Mouse (Mus musculus): ENCODE results near the gene Mmp2.
"Not testable (repeated sequence)": the region's sequence is repeated elsewhere in the genome, so short reads cannot be mapped to it uniquely, and the experiment has no call there.

Gene Mmp2

DNA sequence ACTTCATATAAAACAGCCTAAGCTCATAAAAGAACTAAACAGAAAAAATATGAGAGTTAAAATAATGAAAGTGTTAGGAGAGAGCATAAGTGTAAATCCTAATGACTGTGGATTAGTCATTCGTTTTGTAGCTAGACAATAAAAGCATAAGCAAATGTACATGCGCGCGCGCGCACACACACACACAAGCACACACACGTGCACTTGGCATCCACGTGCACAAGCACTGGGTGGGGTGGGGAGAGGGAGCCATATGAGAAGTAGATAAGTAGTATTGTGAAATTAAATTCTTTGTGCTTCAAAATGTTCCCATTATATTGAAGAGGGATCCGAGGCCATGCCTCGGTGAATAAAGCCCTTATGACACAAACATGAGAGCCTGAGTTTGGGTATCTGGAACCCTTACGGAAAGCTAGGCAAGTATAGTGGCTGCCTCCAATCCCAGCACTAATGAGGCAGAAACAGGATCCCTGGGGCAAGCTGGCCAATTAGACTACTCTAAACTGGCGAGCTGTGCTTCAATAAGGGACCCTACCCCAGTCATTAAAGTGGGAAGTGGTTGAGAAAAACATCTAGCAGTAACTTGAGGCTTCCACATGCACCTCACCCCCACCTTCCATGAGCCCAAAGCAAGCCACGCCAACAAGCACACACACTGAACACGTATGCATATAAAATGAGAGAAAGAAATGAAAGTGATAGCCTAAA is 31.5 kb downstream of the Mmp2 start:
- Histone ChIP-seq H3K27me3 (ENCODE audit: insufficient read depth, low read length) (peaks cover 24% of the 10 kb centered on the region), H3K36me3 (ENCODE audit: insufficient read depth, low read length) (no peaks in the 10 kb centered on the region), H3K4me1 (replicated peaks; ENCODE audit: low read depth, low read length) (peaks cover 10% of the 10 kb centered on the region), H3K4me3 (replicated peaks; ENCODE audit: low read length) (no peak overlapping the region), H3K9me3 (ENCODE audit: low read length) (no peaks in the 10 kb centered on the region)
- TF ChIP-seq CTCF (conservative IDR thresholded peaks at IDR 0.05; ENCODE audit: low read length) (no peak), POU5F1 (IDR thresholded peaks at IDR 0.05; ENCODE audit: borderline replicate concordance, low read length) (no peak), NANOG (IDR thresholded peaks at IDR 0.05; ENCODE audit: borderline replicate concordance, low read length) (no peak)

DNA sequence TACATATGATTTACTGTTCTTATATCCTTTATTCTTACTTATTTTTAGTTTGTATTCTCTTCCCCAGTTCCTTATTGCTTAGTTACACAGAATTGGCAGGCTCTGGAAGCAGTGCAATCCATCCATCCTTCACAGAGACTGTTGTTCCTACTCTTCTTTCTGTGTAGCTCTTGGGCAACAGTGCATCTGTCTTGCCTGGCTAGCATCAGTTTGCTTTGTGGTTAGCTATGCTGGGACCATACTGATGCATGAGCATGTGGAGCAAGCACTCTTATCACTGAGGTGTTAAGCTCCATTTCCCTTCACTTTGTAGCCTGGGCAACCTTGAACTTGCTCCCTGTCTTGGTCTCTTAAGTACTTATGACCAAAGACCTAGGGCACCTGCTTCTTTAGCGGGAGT is 34.9 kb downstream of the Mmp2 start:
- H3K27me3 ChIP-seq (ENCODE audit: insufficient read depth, low read length) = no peaks in the 10 kb centered on the region
- no peak overlapping the region for H3K4me3 ChIP-seq (replicated peaks; ENCODE audit: low read length)
- no peaks in the 10 kb centered on the region for H3K36me3 ChIP-seq (ENCODE audit: insufficient read depth, low read length)
- no peaks in the 10 kb centered on the region for H3K9me3 ChIP-seq (ENCODE audit: low read length)
- H3K4me1 ChIP-seq (replicated peaks; ENCODE audit: low read depth, low read length) = no peaks in the 10 kb centered on the region
- TF ChIP-seq NANOG (IDR thresholded peaks at IDR 0.05; ENCODE audit: borderline replicate concordance, low read length) (no peak), CTCF (conservative IDR thresholded peaks at IDR 0.05; ENCODE audit: low read length) (no peak)

- TF ChIP-seq POU5F1 (IDR thresholded peaks at IDR 0.05; ENCODE audit: borderline replicate concordance, low read length) = no peak
- no peak for TF ChIP-seq NANOG (IDR thresholded peaks at IDR 0.05; ENCODE audit: borderline replicate concordance, low read length)
- no peak for TF ChIP-seq CTCF (conservative IDR thresholded peaks at IDR 0.05; ENCODE audit: low read length)
- Histone ChIP-seq H3K9me3 (ENCODE audit: low read length) (no peaks in the 10 kb centered on the region), H3K36me3 (ENCODE audit: insufficient read depth, low read length) (no peaks in the 10 kb centered on the region), H3K4me1 (replicated peaks; ENCODE audit: low read depth, low read length) (no peaks in the 10 kb centered on the region), H3K27me3 (ENCODE audit: insufficient read depth, low read length) (no peaks in the 10 kb centered on the region), H3K4me3 (replicated peaks; ENCODE audit: low read length) (no peak overlapping the region)
These were observed 43.2 kb downstream of the Mmp2 start for GRCm38 (mm10) chr8:92870281-92870680.

DNA sequence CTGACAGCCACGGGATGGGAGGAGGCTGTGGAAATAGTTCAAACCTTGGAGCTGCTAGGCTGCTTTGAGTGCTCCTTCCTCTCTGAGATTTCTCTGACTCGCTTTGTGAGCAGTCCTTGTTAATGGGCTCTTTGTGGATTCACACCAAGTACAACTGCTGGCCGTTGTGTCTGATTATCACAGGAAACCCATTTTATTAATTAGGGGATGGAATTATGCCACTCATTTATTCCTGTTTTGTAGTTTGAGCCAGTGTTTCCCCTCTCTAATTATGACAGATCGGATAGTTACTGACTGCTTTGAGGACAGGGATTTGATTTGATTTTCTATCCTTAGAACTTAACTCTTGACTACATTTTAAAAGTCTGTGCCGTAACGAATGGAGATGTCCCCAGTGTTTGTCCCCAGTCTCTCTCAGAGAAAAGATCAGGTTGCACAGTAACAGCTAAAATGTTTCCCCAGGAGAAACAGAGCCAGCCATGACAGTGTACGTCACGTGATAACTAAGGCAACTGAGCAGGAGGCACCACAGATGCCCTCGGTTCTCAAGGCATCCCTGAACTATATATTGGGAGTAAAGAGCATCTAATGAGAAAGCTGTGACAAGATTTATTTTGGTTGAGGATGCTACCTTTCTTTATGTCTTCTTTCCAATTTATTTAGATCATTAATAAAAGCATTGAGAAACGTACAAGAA is 45.1 kb downstream of the Mmp2 start:
- Histone ChIP-seq H3K4me3 (replicated peaks; ENCODE audit: low read length) (no peak overlapping the region), H3K27me3 (ENCODE audit: insufficient read depth, low read length) (no peaks in the 10 kb centered on the region), H3K9me3 (ENCODE audit: low read length) (no peaks in the 10 kb centered on the region), H3K4me1 (replicated peaks; ENCODE audit: low read depth, low read length) (no peaks in the 10 kb centered on the region), H3K36me3 (ENCODE audit: insufficient read depth, low read length) (no peaks in the 10 kb centered on the region)
- TF ChIP-seq POU5F1 (IDR thresholded peaks at IDR 0.05; ENCODE audit: borderline replicate concordance, low read length) = no peak
- TF ChIP-seq NANOG (IDR thresholded peaks at IDR 0.05; ENCODE audit: borderline replicate concordance, low read length) = no peak
- TF ChIP-seq CTCF (conservative IDR thresholded peaks at IDR 0.05; ENCODE audit: low read length) = no peak

DNA sequence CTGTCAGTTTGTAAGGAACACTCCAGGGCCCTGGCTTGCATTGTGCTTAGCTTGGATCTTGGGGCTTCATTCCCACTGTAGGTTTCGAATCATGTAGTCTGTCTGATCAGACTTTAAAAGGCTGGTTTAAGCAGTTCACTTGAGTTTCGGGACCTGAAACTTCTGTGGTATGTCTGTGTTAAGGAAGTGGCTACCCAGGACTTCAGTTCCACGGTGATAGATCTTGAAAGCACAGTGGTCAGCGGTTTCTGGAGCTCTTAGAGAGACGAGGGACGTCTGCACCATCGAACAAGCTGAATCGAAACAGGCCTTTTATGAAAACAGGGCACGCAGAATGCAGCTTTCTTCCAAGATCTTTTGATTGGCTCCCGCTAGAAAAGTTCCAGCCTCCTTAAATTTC is 48.7 kb downstream of the Mmp2 start:
- Histone ChIP-seq H3K9me3 (ENCODE audit: low read length) (no peaks in the 10 kb centered on the region), H3K4me3 (replicated peaks; ENCODE audit: low read length) (no peak overlapping the region)
- TF ChIP-seq POU5F1 (IDR thresholded peaks at IDR 0.05; ENCODE audit: borderline replicate concordance, low read length) (no peak), CTCF (conservative IDR thresholded peaks at IDR 0.05; ENCODE audit: low read length) (no peak), NANOG (IDR thresholded peaks at IDR 0.05; ENCODE audit: borderline replicate concordance, low read length) (no peak)

DNA sequence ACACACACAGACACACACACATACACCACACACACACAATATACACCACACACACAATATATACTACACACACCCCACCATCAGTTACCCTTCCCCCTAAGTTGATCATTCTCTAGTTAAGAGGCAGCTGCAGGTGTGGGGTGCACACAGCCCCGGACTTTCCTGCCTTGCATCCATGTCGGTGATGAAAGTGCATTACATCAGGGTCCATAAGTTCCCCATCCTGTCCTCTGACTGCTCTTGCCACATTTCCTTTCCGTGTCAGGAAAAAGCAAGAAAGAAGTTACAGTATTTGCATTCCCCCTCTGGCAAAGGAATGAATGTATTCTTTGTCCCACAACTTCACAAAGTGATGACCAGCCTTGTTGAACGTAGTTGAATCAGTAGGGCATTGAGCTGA is 54.2 kb downstream of the Mmp2 start:
- Histone ChIP-seq H3K9me3 (ENCODE audit: low read length) (no peaks in the 10 kb centered on the region), H3K36me3 (ENCODE audit: insufficient read depth, low read length) (no peaks in the 10 kb centered on the region), H3K4me1 (replicated peaks; ENCODE audit: low read depth, low read length) (no peaks in the 10 kb centered on the region), H3K27me3 (ENCODE audit: insufficient read depth, low read length) (no peaks in the 10 kb centered on the region), H3K4me3 (replicated peaks; ENCODE audit: low read length) (no peak overlapping the region)
- TF ChIP-seq CTCF (conservative IDR thresholded peaks at IDR 0.05; ENCODE audit: low read length) (no peak), NANOG (IDR thresholded peaks at IDR 0.05; ENCODE audit: borderline replicate concordance, low read length) (no peak), POU5F1 (IDR thresholded peaks at IDR 0.05; ENCODE audit: borderline replicate concordance, low read length) (no peak)

More for the DNA sequence above, 48.7 kb downstream of the Mmp2 start:
- no peaks in the 10 kb centered on the region for H3K36me3 ChIP-seq (ENCODE audit: insufficient read depth, low read length)
- H3K27me3 ChIP-seq (ENCODE audit: insufficient read depth, low read length) = no peaks in the 10 kb centered on the region
- no peaks in the 10 kb centered on the region for H3K4me1 ChIP-seq (replicated peaks; ENCODE audit: low read depth, low read length)

GRCm38 (mm10) chr8:92883771-92884170 is 56.7 kb downstream of the Mmp2 start:
- Histone ChIP-seq H3K36me3 (ENCODE audit: insufficient read depth, low read length) (no peaks in the 10 kb centered on the region), H3K9me3 (ENCODE audit: low read length) (no peaks in the 10 kb centered on the region), H3K27me3 (ENCODE audit: insufficient read depth, low read length) (no peaks in the 10 kb centered on the region), H3K4me3 (replicated peaks; ENCODE audit: low read length) (no peak overlapping the region), H3K4me1 (replicated peaks; ENCODE audit: low read depth, low read length) (peaks cover 6% of the 10 kb centered on the region; the same call in 1 of the 2 replicates)
- no peak for TF ChIP-seq POU5F1 (IDR thresholded peaks at IDR 0.05; ENCODE audit: borderline replicate concordance, low read length)
- TF ChIP-seq NANOG (IDR thresholded peaks at IDR 0.05; ENCODE audit: borderline replicate concordance, low read length) = no peak
- no peak for TF ChIP-seq CTCF (conservative IDR thresholded peaks at IDR 0.05; ENCODE audit: low read length)

DNA sequence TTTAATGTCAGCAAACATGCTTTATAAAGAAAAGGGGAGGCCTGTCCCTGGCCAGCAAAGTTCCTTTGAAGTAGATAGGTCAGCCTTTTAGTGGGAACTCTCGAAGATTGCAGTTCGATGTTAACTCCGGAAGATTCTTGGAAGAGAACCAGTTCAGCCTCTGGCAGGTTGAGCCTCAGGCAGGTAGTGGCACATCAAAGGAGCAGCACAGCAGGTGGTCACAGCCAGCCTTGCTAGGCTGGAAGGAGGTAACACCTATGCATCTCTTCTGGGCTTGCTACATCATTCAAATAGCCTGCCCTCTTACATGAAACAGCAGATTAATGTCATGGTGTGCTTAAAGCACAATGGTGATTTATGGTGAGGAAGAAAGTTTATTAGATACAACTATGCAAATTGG is 65.1 kb downstream of the Mmp2 start:
- not testable (repeated sequence) for H3K4me1 ChIP-seq (replicated peaks; ENCODE audit: low read depth, low read length); H3K36me3 ChIP-seq (ENCODE audit: insufficient read depth, low read length); H3K9me3 ChIP-seq (ENCODE audit: low read length); H3K4me3 ChIP-seq (replicated peaks; ENCODE audit: low read length); H3K27me3 ChIP-seq (ENCODE audit: insufficient read depth, low read length)

DNA sequence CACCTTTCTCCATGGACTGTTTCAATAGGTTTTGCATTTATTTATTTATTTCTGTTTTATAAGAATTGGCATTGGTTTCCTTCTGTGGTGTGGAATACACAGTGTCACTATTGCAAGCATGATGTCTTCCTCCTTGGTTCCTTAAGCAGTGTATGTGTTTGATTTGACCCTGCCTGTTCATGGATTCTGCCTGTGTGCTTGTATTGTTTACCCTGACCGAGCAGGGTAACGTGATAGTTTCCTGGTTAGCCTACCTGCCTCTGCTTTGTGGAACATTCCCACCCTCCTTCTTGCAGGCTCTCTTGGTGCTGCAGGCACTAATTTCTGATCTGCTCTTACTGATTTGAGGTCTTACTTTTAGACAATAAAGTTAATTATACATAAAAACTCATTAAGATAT is 66.8 kb downstream of the Mmp2 start:
- no peaks in the 10 kb centered on the region for H3K9me3 ChIP-seq (ENCODE audit: low read length)
- TF ChIP-seq NANOG (IDR thresholded peaks at IDR 0.05; ENCODE audit: borderline replicate concordance, low read length) = no peak
- no peak for TF ChIP-seq POU5F1 (IDR thresholded peaks at IDR 0.05; ENCODE audit: borderline replicate concordance, low read length)
- TF ChIP-seq CTCF (conservative IDR thresholded peaks at IDR 0.05; ENCODE audit: low read length) = no peak
- no peak overlapping the region for H3K4me3 ChIP-seq (replicated peaks; ENCODE audit: low read length)
- H3K4me1 ChIP-seq (replicated peaks; ENCODE audit: low read depth, low read length) = no peaks in the 10 kb centered on the region
- no peaks in the 10 kb centered on the region for H3K36me3 ChIP-seq (ENCODE audit: insufficient read depth, low read length)
- no peaks in the 10 kb centered on the region for H3K27me3 ChIP-seq (ENCODE audit: insufficient read depth, low read length)
